Mouse (Mus musculus): ENCODE data around the gene Cd302. TPM values are rescaled to one million over a fixed set of nuclear protein-coding genes. Genes with fewer than 3 reads are reported as not detected.

Cd302 gene
- polyA plus RNA-seq, 1 experiment: 8.6 TPM

GRCm38 (mm10) chr2:60256751-60257150, 27.5 kb downstream of the Cd302 start:
- Histone ChIP-seq H3K36me3 (ENCODE audit: control insufficient read depth, insufficient read depth, low read length) (no peaks in the 10 kb centered on the region), H3K27me3 (ENCODE audit: control insufficient read depth, insufficient read depth, low read length) (no peaks in the 10 kb centered on the region), H3K4me1 (ENCODE audit: control insufficient read depth, insufficient read depth, low read length) (no peaks in the 10 kb centered on the region), H3K27ac (ENCODE audit: control insufficient read depth, insufficient read depth, low read depth, low read length) (no peak overlapping the region), H3K4me3 (ENCODE audit: control insufficient read depth, low read depth, low read length) (no peak overlapping the region)
- TF ChIP-seq POLR2A (IDR thresholded peaks at IDR 0.05; ENCODE audit: control insufficient read depth, low read depth, low read length) (no peak), CTCF (IDR thresholded peaks at IDR 0.05; ENCODE audit: control insufficient read depth, insufficient read depth, insufficient replicate concordance, low read depth, low read length) (no peak)

GRCm38 (mm10) chr2:60253506-60253905, 30.8 kb downstream of the Cd302 start:
- TF ChIP-seq POLR2A (IDR thresholded peaks at IDR 0.05; ENCODE audit: control insufficient read depth, low read depth, low read length) (no peak), CTCF (IDR thresholded peaks at IDR 0.05; ENCODE audit: control insufficient read depth, insufficient read depth, insufficient replicate concordance, low read depth, low read length) (no peak)
- Histone ChIP-seq H3K4me1 (ENCODE audit: control insufficient read depth, insufficient read depth, low read length) (no peaks in the 10 kb centered on the region), H3K36me3 (ENCODE audit: control insufficient read depth, insufficient read depth, low read length) (no peaks in the 10 kb centered on the region)

GRCm38 (mm10) chr2:60252782-60253181, 31.5 kb downstream of the Cd302 start:
- H3K36me3 ChIP-seq (ENCODE audit: control insufficient read depth, insufficient read depth, low read length): no peaks in the 10 kb centered on the region
- H3K4me1 ChIP-seq (ENCODE audit: control insufficient read depth, insufficient read depth, low read length): no peaks in the 10 kb centered on the region
- H3K4me3 ChIP-seq (ENCODE audit: control insufficient read depth, low read depth, low read length): no peak overlapping the region
- no peak for TF ChIP-seq CTCF (IDR thresholded peaks at IDR 0.05; ENCODE audit: control insufficient read depth, insufficient read depth, insufficient replicate concordance, low read depth, low read length)
- no peak for TF ChIP-seq POLR2A (IDR thresholded peaks at IDR 0.05; ENCODE audit: control insufficient read depth, low read depth, low read length)
- no peaks in the 10 kb centered on the region for H3K27me3 ChIP-seq (ENCODE audit: control insufficient read depth, insufficient read depth, low read length)
- H3K27ac ChIP-seq (ENCODE audit: control insufficient read depth, insufficient read depth, low read depth, low read length): no peak overlapping the region

More at GRCm38 (mm10) chr2:60253506-60253905, 30.8 kb downstream of the Cd302 start:
- H3K27ac ChIP-seq (ENCODE audit: control insufficient read depth, insufficient read depth, low read depth, low read length): no peak overlapping the region
- no peak overlapping the region for H3K4me3 ChIP-seq (ENCODE audit: control insufficient read depth, low read depth, low read length)
- no peaks in the 10 kb centered on the region for H3K27me3 ChIP-seq (ENCODE audit: control insufficient read depth, insufficient read depth, low read length)

GRCm38 (mm10) chr2:60234506-60234905, 49.8 kb downstream of the Cd302 start:
- TF ChIP-seq POLR2A (IDR thresholded peaks at IDR 0.05; ENCODE audit: control insufficient read depth, low read depth, low read length): no peak
- no peak for TF ChIP-seq CTCF (IDR thresholded peaks at IDR 0.05; ENCODE audit: control insufficient read depth, insufficient read depth, insufficient replicate concordance, low read depth, low read length)
- Histone ChIP-seq H3K36me3 (ENCODE audit: control insufficient read depth, insufficient read depth, low read length) (peaks cover 5% of the 10 kb centered on the region), H3K27me3 (ENCODE audit: control insufficient read depth, insufficient read depth, low read length) (no peaks in the 10 kb centered on the region), H3K4me1 (ENCODE audit: control insufficient read depth, insufficient read depth, low read length) (no peaks in the 10 kb centered on the region), H3K27ac (ENCODE audit: control insufficient read depth, insufficient read depth, low read depth, low read length) (no peak overlapping the region), H3K4me3 (ENCODE audit: control insufficient read depth, low read depth, low read length) (no peak overlapping the region)

- Histone ChIP-seq H3K4me1 (ENCODE audit: control insufficient read depth, insufficient read depth, low read length) (no peaks in the 10 kb centered on the region), H3K36me3 (ENCODE audit: control insufficient read depth, insufficient read depth, low read length) (peaks cover 5% of the 10 kb centered on the region), H3K27me3 (ENCODE audit: control insufficient read depth, insufficient read depth, low read length) (no peaks in the 10 kb centered on the region), H3K4me3 (ENCODE audit: control insufficient read depth, low read depth, low read length) (no peak overlapping the region), H3K27ac (ENCODE audit: control insufficient read depth, insufficient read depth, low read depth, low read length) (no peak overlapping the region)
- TF ChIP-seq POLR2A (IDR thresholded peaks at IDR 0.05; ENCODE audit: control insufficient read depth, low read depth, low read length) (no peak), CTCF (IDR thresholded peaks at IDR 0.05; ENCODE audit: control insufficient read depth, insufficient read depth, insufficient replicate concordance, low read depth, low read length) (no peak)
These were observed 51.1 kb downstream of the Cd302 start for GRCm38 (mm10) chr2:60233147-60233546.

- Histone ChIP-seq H3K36me3 (ENCODE audit: control insufficient read depth, insufficient read depth, low read length) (peaks cover 4% of the 10 kb centered on the region), H3K4me1 (ENCODE audit: control insufficient read depth, insufficient read depth, low read length) (no peaks in the 10 kb centered on the region), H3K4me3 (ENCODE audit: control insufficient read depth, low read depth, low read length) (no peak overlapping the region), H3K27ac (ENCODE audit: control insufficient read depth, insufficient read depth, low read depth, low read length) (no peak overlapping the region), H3K27me3 (ENCODE audit: control insufficient read depth, insufficient read depth, low read length) (no peaks in the 10 kb centered on the region)
- no peak for TF ChIP-seq CTCF (IDR thresholded peaks at IDR 0.05; ENCODE audit: control insufficient read depth, insufficient read depth, insufficient replicate concordance, low read depth, low read length)
- TF ChIP-seq POLR2A (IDR thresholded peaks at IDR 0.05; ENCODE audit: control insufficient read depth, low read depth, low read length): no peak
These were observed 53.9 kb downstream of the Cd302 start for GRCm38 (mm10) chr2:60230361-60230760.

GRCm38 (mm10) chr2:60228470-60228869, 55.8 kb downstream of the Cd302 start:
- no peak for TF ChIP-seq POLR2A (IDR thresholded peaks at IDR 0.05; ENCODE audit: control insufficient read depth, low read depth, low read length)
- Histone ChIP-seq H3K27me3 (ENCODE audit: control insufficient read depth, insufficient read depth, low read length) (no peaks in the 10 kb centered on the region), H3K27ac (ENCODE audit: control insufficient read depth, insufficient read depth, low read depth, low read length) (no peak overlapping the region), H3K4me1 (ENCODE audit: control insufficient read depth, insufficient read depth, low read length) (no peaks in the 10 kb centered on the region), H3K4me3 (ENCODE audit: control insufficient read depth, low read depth, low read length) (no peak overlapping the region), H3K36me3 (ENCODE audit: control insufficient read depth, insufficient read depth, low read length) (peaks cover 1% of the 10 kb centered on the region; the same call in 1 of the 2 replicates)

GRCm38 (mm10) chr2:60223489-60223888, 60.8 kb downstream of the Cd302 start:
- TF ChIP-seq CTCF (IDR thresholded peaks at IDR 0.05; ENCODE audit: control insufficient read depth, insufficient read depth, insufficient replicate concordance, low read depth, low read length): no peak
- TF ChIP-seq POLR2A (IDR thresholded peaks at IDR 0.05; ENCODE audit: control insufficient read depth, low read depth, low read length): no peak
- no peak overlapping the region for H3K27ac ChIP-seq (ENCODE audit: control insufficient read depth, insufficient read depth, low read depth, low read length)
- H3K4me1 ChIP-seq (ENCODE audit: control insufficient read depth, insufficient read depth, low read length): no peaks in the 10 kb centered on the region
- no peaks in the 10 kb centered on the region for H3K36me3 ChIP-seq (ENCODE audit: control insufficient read depth, insufficient read depth, low read length)
- no peaks in the 10 kb centered on the region for H3K27me3 ChIP-seq (ENCODE audit: control insufficient read depth, insufficient read depth, low read length)
- no peak overlapping the region for H3K4me3 ChIP-seq (ENCODE audit: control insufficient read depth, low read depth, low read length)

All from testis, adult 2 months (tissue).